Mouse (Mus musculus): ENCODE data around the gene Klk1b11. TPM values are rescaled to one million over a fixed set of nuclear protein-coding genes. Genes with fewer than 3 reads are reported as not detected.
"Not testable (repeated sequence)": the region's sequence is repeated elsewhere in the genome, so short reads cannot be mapped to it uniquely, and the experiment has no call there.

Gene Klk1b11
- polyA plus RNA-seq, 1 experiment from 2014 or later: not detected

DNA sequence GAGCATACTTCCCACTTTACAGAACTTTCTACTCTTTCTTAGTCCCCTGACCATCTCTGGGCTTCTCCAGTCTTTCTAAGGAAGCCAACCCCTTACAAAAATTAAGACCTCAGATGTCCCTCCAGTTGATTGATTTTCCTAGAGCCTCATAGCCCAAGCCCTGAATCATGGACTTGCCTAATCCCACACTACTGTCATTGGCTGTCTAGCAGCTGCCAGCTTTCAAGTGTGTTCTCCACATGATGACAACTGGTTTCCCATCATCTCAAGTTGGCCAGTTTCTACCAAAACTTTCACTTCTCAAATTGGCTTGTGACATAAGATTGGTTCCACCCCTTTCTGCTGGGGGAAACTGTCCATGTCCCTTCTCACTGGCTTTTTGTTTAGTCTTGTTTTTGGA lies 9.2 kb downstream of the Klk1b11 start:
- H3K9ac ChIP-seq (replicated peaks; ENCODE audit: low read depth, low read length): no peak overlapping the region
- no peaks in the 10 kb centered on the region for H3K27me3 ChIP-seq (ENCODE audit: control insufficient read depth, insufficient read depth, low read length)
- no peak for ATAC-seq (ENCODE audit: low read depth)
- no peak overlapping the region for H3K4me2 ChIP-seq (ENCODE audit: low read depth, low read length)
- H3K4me3 ChIP-seq (ENCODE audit: low read depth, low read length): no peak overlapping the region
- no peaks in the 10 kb centered on the region for H3K36me3 ChIP-seq (ENCODE audit: control insufficient read depth, insufficient read depth, low read length)
- H3K9me3 ChIP-seq (ENCODE audit: control insufficient read depth, low read length): no peaks in the 10 kb centered on the region
- H3K4me1 ChIP-seq (ENCODE audit: control insufficient read depth, insufficient read depth, low read length): no peaks in the 10 kb centered on the region
- H3K27ac ChIP-seq (ENCODE audit: low read depth, low read length): no peak overlapping the region

DNA sequence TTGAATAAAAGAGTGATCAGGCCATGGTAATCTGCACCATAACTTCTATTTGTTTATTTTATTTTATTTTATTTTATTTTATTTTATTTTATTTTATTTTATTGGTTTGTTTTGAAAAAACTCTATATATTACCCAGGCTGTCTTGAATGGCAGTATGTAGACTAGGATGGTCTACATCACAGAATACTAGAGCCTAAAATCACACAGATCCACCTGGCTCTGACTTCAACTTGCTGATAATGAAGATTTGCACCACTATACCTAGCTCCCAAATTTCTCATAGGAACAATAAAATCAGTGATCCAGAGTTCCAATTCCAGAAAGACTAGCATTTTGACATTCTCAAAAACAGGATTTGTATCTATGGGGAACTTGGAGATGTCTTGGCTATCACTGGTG lies 16.2 kb downstream of the Klk1b11 start, which contains the start of gene Klk1b26:
Gene Klk1b26, plus strand, starts transcription at position 301 of the 400 bp plus-strand sequence.
- H3K4me1 ChIP-seq (ENCODE audit: control insufficient read depth, insufficient read depth, low read length); ATAC-seq (ENCODE audit: low read depth); H3K27ac ChIP-seq (ENCODE audit: low read depth, low read length); H3K27me3 ChIP-seq (ENCODE audit: control insufficient read depth, insufficient read depth, low read length); H3K9ac ChIP-seq (replicated peaks; ENCODE audit: low read depth, low read length); H3K36me3 ChIP-seq (ENCODE audit: control insufficient read depth, insufficient read depth, low read length); H3K9me3 ChIP-seq (ENCODE audit: control insufficient read depth, low read length); H3K4me2 ChIP-seq (ENCODE audit: low read depth, low read length); H3K4me3 ChIP-seq (ENCODE audit: low read depth, low read length): not testable (repeated sequence)

DNA sequence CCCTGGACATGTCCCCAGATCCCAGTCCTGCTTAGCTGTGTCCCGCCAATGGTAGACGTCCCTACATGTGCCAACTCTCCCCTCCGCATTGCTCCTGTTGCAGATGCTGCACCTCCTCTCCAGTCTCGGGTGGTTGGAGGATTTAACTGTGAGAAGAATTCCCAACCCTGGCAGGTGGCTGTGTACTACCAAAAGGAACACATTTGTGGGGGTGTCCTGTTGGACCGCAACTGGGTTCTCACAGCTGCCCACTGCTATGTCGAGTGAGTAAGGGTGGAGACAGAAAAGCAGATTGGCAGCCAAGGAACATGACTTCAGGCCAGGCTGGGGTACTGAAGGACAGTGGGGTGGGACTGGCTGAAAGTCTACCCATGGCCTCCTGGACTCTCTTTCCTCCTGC lies 19.0 kb downstream of the Klk1b11 start:
- not testable (repeated sequence) for H3K27ac ChIP-seq (ENCODE audit: low read depth, low read length); H3K27me3 ChIP-seq (ENCODE audit: control insufficient read depth, insufficient read depth, low read length); H3K9me3 ChIP-seq (ENCODE audit: control insufficient read depth, low read length); ATAC-seq (ENCODE audit: low read depth); H3K4me2 ChIP-seq (ENCODE audit: low read depth, low read length); H3K9ac ChIP-seq (replicated peaks; ENCODE audit: low read depth, low read length); H3K4me1 ChIP-seq (ENCODE audit: control insufficient read depth, insufficient read depth, low read length); H3K36me3 ChIP-seq (ENCODE audit: control insufficient read depth, insufficient read depth, low read length); H3K4me3 ChIP-seq (ENCODE audit: low read depth, low read length)
- WGBS: 86% methylated on average over 6 of the region's 6 CpGs

DNA sequence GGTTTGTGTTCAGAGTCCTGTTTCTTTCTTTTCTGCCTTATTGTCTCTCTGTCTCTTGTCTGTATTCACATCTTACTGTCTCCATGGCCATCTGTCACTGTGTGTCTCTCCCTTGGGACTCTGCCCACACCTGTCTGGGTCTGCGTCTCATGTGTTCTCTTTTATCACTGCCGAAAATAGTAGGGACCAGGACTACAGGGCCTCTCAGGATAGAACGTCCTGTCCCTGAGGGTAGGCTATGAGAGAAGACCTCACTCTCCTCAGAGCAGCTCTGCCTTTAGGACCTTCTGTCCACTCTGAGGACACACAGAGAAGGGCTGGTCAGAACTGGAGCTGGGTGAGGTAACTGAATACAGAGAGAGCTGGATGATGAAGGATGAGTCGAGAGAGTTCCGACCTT lies 19.4 kb downstream of the Klk1b11 start:
- Histone ChIP-seq H3K9me3 (ENCODE audit: control insufficient read depth, low read length) (no peaks in the 10 kb centered on the region), H3K9ac (replicated peaks; ENCODE audit: low read depth, low read length) (no peak overlapping the region), H3K27me3 (ENCODE audit: control insufficient read depth, insufficient read depth, low read length) (no peaks in the 10 kb centered on the region), H3K4me1 (ENCODE audit: control insufficient read depth, insufficient read depth, low read length) (no peaks in the 10 kb centered on the region), H3K4me3 (ENCODE audit: low read depth, low read length) (no peak overlapping the region), H3K4me2 (ENCODE audit: low read depth, low read length) (no peak overlapping the region), H3K27ac (ENCODE audit: low read depth, low read length) (no peak overlapping the region), H3K36me3 (ENCODE audit: control insufficient read depth, insufficient read depth, low read length) (no peaks in the 10 kb centered on the region)
- 83% methylated on average over 5 of the region's 5 CpGs for WGBS
- no peak for ATAC-seq (ENCODE audit: low read depth)

Other genes starting within 250 kb of the Klk1b11 start
- gene Klk12, start 227.0 kb upstream of the Klk1b11 start, polyA plus RNA-seq (2014; fragmentation: Nextera tagmentation; extraction: Ambion mirVana): not detected in 2 replicates
- gene Klk11, start 221.3 kb upstream of the Klk1b11 start, polyA plus RNA-seq (2014; fragmentation: Nextera tagmentation; extraction: Ambion mirVana): not detected in 2 replicates
- not detected in 2 replicates for gene Klk10, start 214.8 kb upstream of the Klk1b11 start, polyA plus RNA-seq (2014; fragmentation: Nextera tagmentation; extraction: Ambion mirVana)
- not detected in 2 replicates for gene Klk9, start 204.0 kb upstream of the Klk1b11 start, polyA plus RNA-seq (2014; fragmentation: Nextera tagmentation; extraction: Ambion mirVana)
- gene Klk8, start 198.3 kb upstream of the Klk1b11 start, polyA plus RNA-seq (2014; fragmentation: Nextera tagmentation; extraction: Ambion mirVana): 7.6 and 8.6 TPM in 2 replicates
- not detected in 2 replicates for gene Klk7, start 184.6 kb upstream of the Klk1b11 start, polyA plus RNA-seq (2014; fragmentation: Nextera tagmentation; extraction: Ambion mirVana)
- gene Klk6, start 171.4 kb upstream of the Klk1b11 start, polyA plus RNA-seq (2014; fragmentation: Nextera tagmentation; extraction: Ambion mirVana): not detected in 2 replicates
- gene Klk5, start 153.9 kb upstream of the Klk1b11 start, polyA plus RNA-seq (2014; fragmentation: Nextera tagmentation; extraction: Ambion mirVana): not detected in 2 replicates
- 0.50 and 0.66 TPM in 2 replicates for gene Klk4, start 114.7 kb upstream of the Klk1b11 start, polyA plus RNA-seq (2014; fragmentation: Nextera tagmentation; extraction: Ambion mirVana)
- not detected in 2 replicates for gene Klk15, start 62.1 kb upstream of the Klk1b11 start, polyA plus RNA-seq (2014; fragmentation: Nextera tagmentation; extraction: Ambion mirVana)
- gene Klk1b8, start 45.2 kb upstream of the Klk1b11 start, polyA plus RNA-seq (2014; fragmentation: Nextera tagmentation; extraction: Ambion mirVana): not detected in 2 replicates
- gene Klk1b1, start 29.1 kb upstream of the Klk1b11 start, polyA plus RNA-seq (2014; fragmentation: Nextera tagmentation; extraction: Ambion mirVana): not detected in 2 replicates
- gene Klk1b9, start 19.8 kb upstream of the Klk1b11 start, polyA plus RNA-seq (2014; fragmentation: Nextera tagmentation; extraction: Ambion mirVana): not detected in 2 replicates
- gene Klk1b26, start 16.3 kb downstream of the Klk1b11 start, polyA plus RNA-seq (2014; fragmentation: Nextera tagmentation; extraction: Ambion mirVana): not detected in 2 replicates
- not detected in 2 replicates for gene Klk1b27, start 56.4 kb downstream of the Klk1b11 start, polyA plus RNA-seq (2014; fragmentation: Nextera tagmentation; extraction: Ambion mirVana)
- gene Klk1b21, start 106.5 kb downstream of the Klk1b11 start, polyA plus RNA-seq (2014; fragmentation: Nextera tagmentation; extraction: Ambion mirVana): not detected in 2 replicates
- not detected in 2 replicates for gene Klk1b22, start 116.8 kb downstream of the Klk1b11 start, polyA plus RNA-seq (2014; fragmentation: Nextera tagmentation; extraction: Ambion mirVana)
- gene Klk1b16, start 140.9 kb downstream of the Klk1b11 start, polyA plus RNA-seq (2014; fragmentation: Nextera tagmentation; extraction: Ambion mirVana): not detected in 2 replicates
- not detected in 2 replicates for gene Klk1b24, start 192.4 kb downstream of the Klk1b11 start, polyA plus RNA-seq (2014; fragmentation: Nextera tagmentation; extraction: Ambion mirVana)
- not detected in 2 replicates for gene Klk1b3, start 202.3 kb downstream of the Klk1b11 start, polyA plus RNA-seq (2014; fragmentation: Nextera tagmentation; extraction: Ambion mirVana)
- gene Klk1b4, start 211.6 kb downstream of the Klk1b11 start, polyA plus RNA-seq (2014; fragmentation: Nextera tagmentation; extraction: Ambion mirVana): not detected in 2 replicates
- gene Klk1b5, start 220.1 kb downstream of the Klk1b11 start, polyA plus RNA-seq (2014; fragmentation: Nextera tagmentation; extraction: Ambion mirVana): not detected in 2 replicates
- gene Klk1, start 229.5 kb downstream of the Klk1b11 start, polyA plus RNA-seq (2014; fragmentation: Nextera tagmentation; extraction: Ambion mirVana): not detected in 2 replicates
- gene Gm36864, start 240.3 kb downstream of the Klk1b11 start, polyA plus RNA-seq (2014; fragmentation: Nextera tagmentation; extraction: Ambion mirVana): not detected in 2 replicates

All from neural tube, embryonic 14.5 days (tissue).